Mouse (Mus musculus) heart, embryonic 13.5 days (tissue): ENCODE results near the gene Cct3. TPM values are rescaled to one million over a fixed set of nuclear protein-coding genes. Genes with fewer than 3 reads are reported as not detected.
A peak's percentile ranks its signal among the peaks of the same experiment; 100 is the strongest.
"Not testable (repeated sequence)": the region's sequence is repeated elsewhere in the genome, so short reads cannot be mapped to it uniquely, and the experiment has no call there.

Source experiments
- ATAC-seq: fragments of 200-750 bp; cut with Nextera tagmentation; 2 replicates; pipeline ENCODE4 v1.8.0; 2017; ENCODE audit warnings: moderate TSS enrichment; ENCODE audit not compliant: insufficient number of reproducible peaks, low FRiP score, low TSS enrichment; ENCODE audit errors: extremely low read depth
- H3K27ac ChIP-seq: fragments of 300-500 bp; sonication (generic); replicated peaks from 2 replicates; pipeline ENCODE4 v1.5.1; 2015; ENCODE audit warnings: moderate library complexity, mild to moderate bottlenecking, inconsistent platforms
- H3K27me3 ChIP-seq: fragments of 300-500 bp; sonication (generic); replicated peaks from 2 replicates; pipeline ENCODE4 v1.6.1; 2015; ENCODE audit warnings: mild to moderate bottlenecking, inconsistent platforms
- H3K36me3 ChIP-seq: fragments of 300-500 bp; sonication (generic); 2 replicates; pipeline ENCODE4 v1.6.1; 2015; ENCODE audit warnings: mild to moderate bottlenecking, inconsistent platforms
- H3K4me1 ChIP-seq: fragments of 300-500 bp; sonication (generic); 2 replicates; pipeline ENCODE4 v1.6.1; 2015; ENCODE audit warnings: inconsistent platforms
- H3K4me2 ChIP-seq: fragments of 300-500 bp; sonication (generic); 2 replicates; pipeline ENCODE4 v1.6.1; 2015; ENCODE audit warnings: inconsistent platforms, mild to moderate bottlenecking, moderate library complexity
- H3K4me3 ChIP-seq: fragments of 300-500 bp; sonication (generic); 2 replicates; pipeline ENCODE4 v1.5.1; 2015; ENCODE audit warnings: moderate library complexity, mild to moderate bottlenecking, inconsistent platforms
- H3K9ac ChIP-seq: fragments of 300-500 bp; sonication (generic); 2 replicates; pipeline ENCODE4 v1.6.1; 2015; ENCODE audit warnings: inconsistent platforms, mild to moderate bottlenecking, moderate library complexity
- H3K9me3 ChIP-seq: fragments of 300-500 bp; sonication (generic); 2 replicates; pipeline ENCODE4 v1.6.1; 2016; ENCODE audit warnings: inconsistent platforms
- WGBS: fragments of 180-500 bp; shearing (Covaris S2); methylation state at CpG from one replicate; pipeline ENCODE4 v1.1.7; 2015; ENCODE audit warnings: mixed read lengths; 5-methylcytosine and 5-hydroxymethylcytosine counted together
- polyA plus RNA-seq: library from polyadenylated mRNA; unstranded; fragments of >200 nt; fragmentation: Nextera tagmentation; extraction: Ambion mirVana; gene quantifications from 2 replicates; pipeline ENCODE4 v1.2.1, GENCODE M21; 2015

Cct3 gene
- polyA plus RNA-seq, 1 experiment from 2014 or later = 400 TPM

DNA sequence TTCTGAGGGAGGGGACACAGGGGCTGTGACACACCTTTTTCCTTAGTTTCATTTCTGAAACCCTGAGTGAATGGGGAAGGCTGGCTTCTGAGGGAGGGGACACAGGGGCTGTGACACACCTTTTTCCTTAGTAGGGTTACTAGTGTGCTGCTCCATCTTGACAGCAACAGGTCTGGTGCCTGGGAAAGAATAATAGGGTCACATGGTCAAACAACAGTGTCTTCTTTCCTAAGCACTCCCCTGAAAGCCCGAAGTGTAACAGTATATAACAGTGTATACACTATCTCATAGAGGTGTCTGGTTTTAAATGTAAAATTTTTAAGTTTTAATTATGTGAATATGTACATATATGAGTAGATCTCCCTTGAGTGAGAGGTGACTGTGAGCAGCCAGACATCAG lies 1.6 kb upstream of the Cct3 start:
- H3K27me3 ChIP-seq, ATAC-seq, H3K9me3 ChIP-seq, H3K27ac ChIP-seq: not testable (repeated sequence)
- peak overlapping the region; percentile 86 for H3K4me2 ChIP-seq
- WGBS = 65% methylated on average over 1 of the region's 1 CpGs
- peak overlapping the region; percentile 67 for H3K4me3 ChIP-seq
- peaks cover 27% of the 10 kb centered on the region for H3K4me1 ChIP-seq
- peak overlapping the region; percentile 81; the same call in 1 of the 2 replicates for H3K9ac ChIP-seq
- peaks cover 15% of the 10 kb centered on the region for H3K36me3 ChIP-seq

DNA sequence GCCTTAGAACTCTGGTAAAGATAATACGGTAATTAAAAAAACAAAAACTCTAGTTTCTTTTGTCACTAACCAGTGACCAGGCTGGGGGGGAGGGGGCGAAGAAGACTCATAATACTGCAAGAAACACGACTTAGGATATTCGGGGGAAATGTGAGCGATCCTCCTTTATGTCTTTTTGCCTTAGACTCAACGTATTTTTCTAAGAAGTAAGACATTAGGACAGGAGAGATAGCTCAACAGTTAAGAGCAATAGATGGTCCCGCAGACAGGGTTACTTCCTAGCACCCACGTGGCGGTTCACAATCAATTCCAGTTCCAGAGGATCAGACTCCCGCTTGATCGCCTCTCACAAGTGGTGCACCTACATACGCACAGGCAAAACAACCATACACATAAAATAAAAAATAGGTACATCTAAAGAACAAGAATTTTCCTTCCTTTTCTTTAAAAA lies 781 bp upstream of the Cct3 start:
- ATAC-seq = no peak; the same call in 1 of the 2 replicates
- H3K36me3 ChIP-seq = peaks cover 23% of the 10 kb centered on the region
- 2% methylated on average over 12 of the region's 12 CpGs for WGBS
- H3K9me3 ChIP-seq = no peaks in the 10 kb centered on the region
- H3K4me3 ChIP-seq = peak overlapping the region; percentile 67
- H3K4me1 ChIP-seq = peaks cover 27% of the 10 kb centered on the region
- no peaks in the 10 kb centered on the region for H3K27me3 ChIP-seq
- H3K9ac ChIP-seq = peak overlapping the region; percentile 81
- H3K4me2 ChIP-seq = peak overlapping the region; percentile 86
- peak overlapping the region; percentile 95 for H3K27ac ChIP-seq

DNA sequence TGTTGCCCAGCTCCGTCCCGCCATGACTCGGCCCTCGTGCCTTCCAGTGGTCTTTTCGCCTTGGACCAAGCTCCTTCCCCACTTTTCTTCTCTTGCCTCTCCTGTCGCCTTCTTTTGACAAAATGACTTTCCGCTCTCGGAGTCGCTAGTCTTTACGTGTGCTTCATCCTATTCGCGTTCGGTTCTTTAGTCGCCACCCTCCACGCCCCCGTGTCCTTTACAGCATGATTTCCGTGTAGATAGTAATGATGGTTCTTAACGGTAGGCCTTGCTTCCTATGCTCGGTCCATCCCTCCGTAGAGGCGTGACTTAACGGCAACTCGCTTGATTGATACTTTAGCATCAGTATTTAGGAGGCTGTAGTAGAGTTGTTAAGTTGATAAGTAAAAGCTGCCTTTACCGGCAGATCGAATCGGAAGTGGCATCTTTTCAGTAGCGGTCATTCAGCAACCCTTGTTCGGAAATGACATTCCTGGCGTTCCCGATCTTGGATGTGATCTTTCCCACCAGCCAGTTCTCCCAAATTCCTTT lies 470 bp downstream of the Cct3 start:
- Histone ChIP-seq H3K9ac (peak overlapping the region; percentile 88), H3K4me2 (peak overlapping the region; percentile 86), H3K27ac (peak overlapping the region; percentile 93), H3K27me3 (no peaks in the 10 kb centered on the region), H3K4me3 (peak overlapping the region; percentile 67), H3K9me3 (no peaks in the 10 kb centered on the region), H3K36me3 (peaks cover 36% of the 10 kb centered on the region), H3K4me1 (peaks cover 27% of the 10 kb centered on the region)
- ATAC-seq = no peak
- WGBS = under 1% methylated on average over 30 of the region's 30 CpGs

DNA sequence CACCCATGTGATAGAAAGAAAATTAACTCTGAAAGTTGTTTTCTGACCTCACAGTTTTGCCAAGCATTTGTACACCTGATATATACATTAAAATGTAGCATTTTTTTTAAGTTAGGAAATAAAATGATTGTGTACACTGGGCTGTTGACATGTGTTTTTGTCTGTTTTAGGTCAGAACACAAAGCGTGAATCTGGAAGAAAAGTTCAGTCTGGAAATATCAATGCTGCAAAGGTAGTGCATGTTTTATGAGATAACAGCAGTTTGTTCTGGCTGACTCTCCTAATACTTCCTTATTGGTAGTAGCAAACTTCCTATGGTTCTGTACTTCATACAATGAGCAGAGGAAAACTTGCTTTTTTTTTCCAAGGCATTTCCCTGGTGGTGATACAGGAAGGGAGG lies 2.3 kb downstream of the Cct3 start:
- WGBS = 70% methylated on average over 1 of the region's 1 CpGs
- H3K27me3 ChIP-seq = no peaks in the 10 kb centered on the region
- peak overlapping the region; percentile 86 for H3K4me2 ChIP-seq
- no peaks in the 10 kb centered on the region for H3K9me3 ChIP-seq
- peaks cover 52% of the 10 kb centered on the region for H3K36me3 ChIP-seq
- H3K4me1 ChIP-seq = peaks cover 27% of the 10 kb centered on the region
- no peak overlapping the region for H3K27ac ChIP-seq
- no peak for ATAC-seq
- no peak overlapping the region for H3K9ac ChIP-seq
- H3K4me3 ChIP-seq = no peak overlapping the region

DNA sequence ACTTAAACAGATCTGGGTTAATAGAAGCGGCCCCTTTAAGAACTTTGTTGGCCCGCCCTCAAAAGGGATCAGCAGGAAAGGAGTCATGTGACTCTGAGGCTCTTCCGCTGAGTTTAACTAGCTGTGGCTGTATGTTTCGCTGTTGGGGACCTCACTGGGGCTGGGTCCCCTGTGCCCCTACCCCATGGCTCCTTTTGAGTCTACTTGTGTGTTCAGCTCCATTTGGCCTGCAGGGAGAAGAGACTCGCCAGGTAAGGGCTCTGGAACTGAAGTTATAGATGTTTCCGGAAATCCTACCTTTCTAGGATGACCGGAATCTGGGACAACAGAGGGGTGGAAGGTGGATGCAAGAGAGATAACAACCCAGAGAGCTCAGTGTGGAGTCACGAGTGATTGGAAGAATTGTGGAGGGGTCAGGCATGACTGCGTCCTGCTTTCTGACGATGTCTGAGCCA lies 28.1 kb downstream of the Cct3 start, which contains the start of gene Glmp:
TSS of gene Glmp (plus strand) at position 73 of the 455 bp plus-strand sequence.
- Histone ChIP-seq H3K27me3 (no peaks in the 10 kb centered on the region), H3K4me3 (peak within 1 kb of the TSS; percentile 85), H3K9ac (peak within 1 kb of the TSS; percentile 92), H3K4me1 (peaks cover 14% of the 10 kb centered on the region), H3K36me3 (peaks cover 76% of the 10 kb centered on the region), H3K27ac (peak within 1 kb of the TSS; percentile 63), H3K9me3 (no peaks in the 10 kb centered on the region), H3K4me2 (peak within 1 kb of the TSS; percentile 94)
- under 1% methylated on average over 10 of the region's 10 CpGs for whole genome bisulfite sequencing
- peak; percentile 73; the same call in 1 of the 2 replicates for ATAC-seq

DNA sequence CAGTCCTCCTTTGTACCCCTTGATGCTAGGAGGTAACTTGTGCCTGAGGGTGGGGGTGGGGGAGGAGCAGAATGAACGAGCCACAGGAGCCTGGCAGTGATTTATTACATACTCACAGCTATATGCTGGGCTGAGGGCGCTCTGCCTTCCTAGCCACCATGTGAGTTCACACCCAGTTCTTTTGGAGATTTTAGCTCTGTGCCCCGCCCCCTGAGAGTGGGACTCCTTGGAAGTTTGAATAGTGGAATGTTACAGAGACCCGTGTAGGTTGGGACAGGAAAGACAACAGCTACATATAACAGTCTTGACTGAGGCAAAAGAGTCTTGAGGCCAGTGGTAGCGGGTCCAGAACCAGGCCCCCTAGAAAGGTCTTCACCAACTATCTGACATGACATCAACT lies 32.0 kb downstream of the Cct3 start:
- peaks cover 20% of the 10 kb centered on the region for H3K4me1 ChIP-seq

DNA sequence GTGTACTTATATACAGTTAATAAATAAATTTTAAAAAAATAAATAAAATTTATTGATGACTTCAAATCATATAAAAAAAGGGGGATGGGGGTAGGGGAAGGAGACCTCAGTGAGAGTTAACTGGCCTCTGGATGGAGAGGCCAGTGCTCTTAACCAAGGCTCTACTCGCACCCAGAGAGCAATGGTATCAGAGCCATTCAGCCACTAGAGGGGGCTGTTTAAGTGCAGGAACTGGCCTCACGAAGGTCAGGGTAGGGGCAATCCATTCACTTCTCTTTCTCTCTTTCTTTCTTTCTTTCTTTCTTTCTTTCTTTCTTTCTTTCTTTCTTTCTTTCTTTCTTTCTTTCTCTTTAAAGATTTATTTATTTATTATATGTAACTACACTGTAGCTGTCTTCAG lies 34.4 kb downstream of the Cct3 start:
- Histone ChIP-seq H3K9me3 (no peaks in the 10 kb centered on the region), H3K4me2 (no peak overlapping the region), H3K4me1 (peaks cover 20% of the 10 kb centered on the region), H3K36me3 (peaks cover 36% of the 10 kb centered on the region), H3K27ac (no peak overlapping the region), H3K9ac (no peak overlapping the region), H3K4me3 (no peak overlapping the region), H3K27me3 (no peaks in the 10 kb centered on the region; the same call in 1 of the 2 replicates)
- no peak for ATAC-seq
- 24% methylated on average over 2 of the region's 2 CpGs for WGBS

More for the DNA sequence above, 32.0 kb downstream of the Cct3 start:
- Histone ChIP-seq H3K4me2 (no peak overlapping the region), H3K4me3 (no peak overlapping the region), H3K27ac (no peak overlapping the region), H3K27me3 (no peaks in the 10 kb centered on the region; the same call in 1 of the 2 replicates), H3K36me3 (peaks cover 38% of the 10 kb centered on the region), H3K9me3 (no peaks in the 10 kb centered on the region), H3K9ac (no peak overlapping the region)
- WGBS = 73% methylated on average over 5 of the region's 5 CpGs
- no peak for ATAC-seq

DNA sequence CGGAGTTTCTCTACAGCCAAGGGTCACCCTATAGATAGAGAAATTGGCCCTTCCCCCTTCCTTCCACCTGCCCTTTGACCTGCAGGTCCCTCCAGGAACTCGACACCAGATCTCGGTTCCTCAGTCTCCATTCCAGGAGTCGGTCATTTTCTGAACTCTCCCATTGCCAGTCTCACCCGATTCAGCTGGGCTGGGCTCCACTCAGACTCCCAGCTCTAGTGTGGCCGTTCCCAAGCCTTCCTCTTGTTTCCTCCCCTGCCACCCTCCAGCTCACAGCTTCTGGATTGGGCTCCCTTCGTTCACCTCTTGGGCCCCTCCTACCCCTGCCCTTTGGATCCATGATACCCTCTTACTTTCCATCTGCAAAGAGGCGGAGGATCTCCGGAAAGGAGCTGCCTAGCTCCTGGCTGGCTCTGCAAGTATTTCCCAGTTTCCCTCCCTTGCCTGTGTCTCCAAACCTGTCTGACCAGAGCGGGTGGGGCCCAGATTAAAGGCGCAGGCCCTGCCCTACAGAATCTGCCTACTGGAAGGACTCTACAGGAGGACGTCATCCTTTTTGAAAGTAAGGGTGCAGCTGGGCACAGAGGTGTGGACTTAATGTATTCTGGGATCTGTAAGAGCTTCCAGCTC lies 37.2 kb downstream of the Cct3 start:
- Histone ChIP-seq H3K4me2 (peak overlapping the region; percentile 75), H3K27ac (no peak overlapping the region), H3K27me3 (no peaks in the 10 kb centered on the region; the same call in 1 of the 2 replicates), H3K9ac (peak overlapping the region; percentile 58), H3K9me3 (no peaks in the 10 kb centered on the region), H3K4me1 (peaks cover 41% of the 10 kb centered on the region), H3K4me3 (no peak overlapping the region), H3K36me3 (peaks cover 16% of the 10 kb centered on the region)
- no peak for ATAC-seq
- WGBS = 42% methylated on average over 12 of the region's 12 CpGs

DNA sequence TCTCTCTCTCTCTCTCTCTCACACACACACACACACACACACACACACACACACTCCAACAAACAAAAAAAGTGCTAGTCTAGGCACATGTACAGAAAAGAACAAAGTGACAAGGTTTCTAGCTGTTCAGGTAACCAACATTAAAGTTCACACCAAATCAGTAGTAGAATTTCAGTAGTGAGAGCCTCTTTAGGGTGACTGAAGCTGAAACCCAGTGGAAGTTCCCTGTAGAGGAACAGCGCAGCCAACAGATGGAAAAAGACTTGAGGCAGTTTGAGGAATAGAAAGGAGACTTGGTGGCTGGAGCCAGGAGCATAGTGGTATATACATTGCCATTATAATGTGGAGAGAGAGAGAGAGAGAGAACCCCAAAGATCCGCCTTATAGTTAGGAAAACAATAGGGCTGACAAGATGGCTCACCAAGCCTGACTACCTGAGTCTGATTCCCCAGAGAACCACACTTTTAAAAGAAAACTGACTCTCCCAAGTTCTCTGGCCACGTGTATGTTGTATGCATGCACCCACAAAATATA lies 38.1 kb downstream of the Cct3 start:
- WGBS = 39% methylated on average over 3 of the region's 3 CpGs
- no peaks in the 10 kb centered on the region for H3K9me3 ChIP-seq
- peak overlapping the region; percentile 75 for H3K4me2 ChIP-seq
- H3K4me1 ChIP-seq = peaks cover 44% of the 10 kb centered on the region
- peak overlapping the region; percentile 73 for H3K4me3 ChIP-seq
- no peak for ATAC-seq
- peak overlapping the region; percentile 96 for H3K27ac ChIP-seq
- no peaks in the 10 kb centered on the region; the same call in 1 of the 2 replicates for H3K27me3 ChIP-seq
- H3K36me3 ChIP-seq = peaks cover 8% of the 10 kb centered on the region
- peak overlapping the region; percentile 92 for H3K9ac ChIP-seq

DNA sequence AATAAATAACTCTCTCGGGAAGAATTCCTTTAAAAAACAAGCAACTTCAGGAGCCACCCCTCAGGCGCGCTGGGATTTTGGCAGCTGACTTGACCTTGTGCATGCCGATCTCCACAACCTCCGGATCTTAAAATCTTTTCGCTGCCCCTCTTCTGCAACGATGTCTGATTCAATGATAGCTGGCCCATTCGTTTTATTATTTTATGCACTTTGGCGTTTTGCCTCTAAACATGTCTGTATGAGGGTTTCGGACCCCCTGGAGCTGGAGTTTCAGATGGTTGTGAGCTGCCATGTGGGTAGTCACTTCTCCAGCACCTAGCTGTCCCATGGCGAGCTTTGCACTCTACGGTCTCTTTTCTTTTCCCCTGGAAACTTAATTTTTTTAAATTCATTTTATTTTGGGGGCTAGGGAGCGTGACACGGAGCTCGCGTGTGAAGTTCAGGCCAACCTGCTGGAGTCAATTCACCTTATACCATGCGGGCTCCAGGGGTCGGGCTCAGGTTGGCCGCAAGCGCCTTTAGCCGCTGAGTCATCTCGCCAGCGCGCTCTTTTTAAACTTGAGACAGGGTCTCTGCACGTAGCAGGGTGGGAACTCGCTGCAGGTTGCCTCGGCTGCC lies 38.6 kb downstream of the Cct3 start:
- H3K36me3 ChIP-seq = peaks cover 7% of the 10 kb centered on the region
- under 1% methylated on average over 27 of the region's 27 CpGs for WGBS
- no peaks in the 10 kb centered on the region; the same call in 1 of the 2 replicates for H3K27me3 ChIP-seq
- peak; percentile 25; the same call in 1 of the 2 replicates for ATAC-seq
- peak overlapping the region; percentile 96 for H3K27ac ChIP-seq
- H3K4me3 ChIP-seq = peak overlapping the region; percentile 73
- H3K4me2 ChIP-seq = peak overlapping the region; percentile 75
- no peaks in the 10 kb centered on the region for H3K9me3 ChIP-seq
- H3K9ac ChIP-seq = peak overlapping the region; percentile 92
- H3K4me1 ChIP-seq = peaks cover 44% of the 10 kb centered on the region
